Mouse (Mus musculus) forebrain, postnatal 0 days (tissue): ENCODE measurements at regions not wholly inside any gene's neighbourhood (a gene's known extent, or its start where the extent isn't known, plus 50 kb on each side); places are given as distances from the start of the nearest gene placed in this dataset.
A peak's percentile ranks its signal among the peaks of the same experiment; 100 is the strongest.

Experiments used
- ATAC-seq: fragments of 200-750 bp; cut with Nextera tagmentation; 2 replicates; pipeline ENCODE4 v1.8.0; 2017; ENCODE audit warnings: mild to moderate bottlenecking, moderate library complexity
- DNase-seq: peaks from one replicate; pipeline ENCODE4 v3.0.0-alpha.2; 2015
- H3K27ac ChIP-seq: fragments of 300-500 bp; sonication (generic); 2 replicates; pipeline ENCODE4 v1.5.1; 2014; ENCODE audit warnings: low read depth, mild to moderate bottlenecking, antibody characterized with exemption, low read length, moderate library complexity, mixed read lengths
- H3K27me3 ChIP-seq: fragments of 300-500 bp; sonication (generic); 2 replicates; pipeline ENCODE4 v1.6.1; 2014; ENCODE audit warnings: mild to moderate bottlenecking, low read length, mixed read lengths; ENCODE audit not compliant: insufficient read depth
- H3K36me3 ChIP-seq: fragments of 300-500 bp; sonication (generic); 2 replicates; pipeline ENCODE4 v1.6.1; 2014; ENCODE audit warnings: mild to moderate bottlenecking, moderate library complexity; ENCODE audit not compliant: insufficient read depth
- H3K4me1 ChIP-seq: fragments of 300-500 bp; sonication (generic); 2 replicates; pipeline ENCODE4 v1.6.1; 2014; ENCODE audit warnings: antibody characterized with exemption; ENCODE audit not compliant: insufficient read depth
- H3K4me2 ChIP-seq: fragments of 300-500 bp; sonication (generic); 2 replicates; pipeline ENCODE4 v1.6.1; 2014; ENCODE audit warnings: low read depth, mild to moderate bottlenecking, moderate library complexity
- H3K4me3 ChIP-seq: fragments of 300-500 bp; sonication (generic); 2 replicates; pipeline ENCODE4 v1.5.1; 2014; ENCODE audit warnings: low read depth, low read length, mixed read lengths
- H3K9ac ChIP-seq: fragments of 300-500 bp; sonication (generic); 2 replicates; pipeline ENCODE4 v1.6.1; 2014; ENCODE audit warnings: mild to moderate bottlenecking
- H3K9me3 ChIP-seq: fragments of 300-500 bp; sonication (generic); 2 replicates; pipeline ENCODE4 v1.6.1; 2016; ENCODE audit warnings: low read length
- CTCF ChIP-seq: sonication (generic); IDR thresholded peaks from 2 replicates; pipeline ENCODE4 v1.5.1; 2016; ENCODE audit warnings: antibody characterized with exemption, control low read depth, low read depth
- WGBS: fragments of 180-500 bp; shearing (Covaris S2); extraction: QIAGEN DNeasy Blood & Tissue Kit; methylation state at CpG from one replicate; pipeline ENCODE4 v1.1.7; 2014; 5-methylcytosine and 5-hydroxymethylcytosine counted together

DNA sequence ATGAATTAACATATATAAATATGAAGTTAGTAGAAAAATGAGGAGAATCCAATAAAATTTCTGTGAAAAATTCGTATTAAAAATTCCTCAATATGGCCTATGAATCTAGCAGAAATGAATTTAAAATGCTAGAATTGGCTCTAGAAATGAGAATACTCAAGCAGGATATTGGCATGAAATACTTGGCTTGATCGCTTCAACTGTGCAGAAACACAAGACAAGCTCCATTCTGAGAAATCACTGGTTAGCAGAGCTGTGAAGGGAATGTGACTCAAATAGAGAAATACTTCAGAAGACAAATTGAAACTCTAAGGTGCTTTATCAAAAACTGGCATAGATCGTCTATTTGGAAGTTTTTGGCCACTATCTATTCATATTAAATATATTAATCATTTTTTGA is 819.2 kb downstream of the Lrfn5 start:
- H3K36me3 ChIP-seq: no peaks in the 10 kb centered on the region
- no peak for TF ChIP-seq CTCF
- DNase-seq (peak; percentile 17), ATAC-seq (peak; percentile 54; the same call in 1 of the 2 replicates)
- no peak overlapping the region for H3K27ac ChIP-seq
- WGBS: 64% methylated on average over 3 of the region's 3 CpGs
- no peaks in the 10 kb centered on the region for H3K9me3 ChIP-seq
- no peak overlapping the region for H3K4me3 ChIP-seq
- no peaks in the 10 kb centered on the region for H3K4me1 ChIP-seq
- H3K27me3 ChIP-seq: no peaks in the 10 kb centered on the region
- H3K4me2 ChIP-seq: no peak overlapping the region
- no peak overlapping the region for H3K9ac ChIP-seq
